Mouse (Mus musculus) CH12.LX (cell line): ENCODE measurements around the gene Pheta1. TPM values are rescaled to one million over a fixed set of nuclear protein-coding genes. Genes with fewer than 3 reads are reported as not detected.

ENCODE experiments used
- DNase-seq: peaks from one replicate; pipeline ENCODE4 v3.0.0-alpha.2; 2013; ENCODE audit errors: extremely low read depth
- H3K27ac ChIP-seq: 2 replicates; pipeline ENCODE4 v1.5.1; 2012; ENCODE audit warnings: low read depth, mild to moderate bottlenecking, control low read depth, moderate library complexity; ENCODE audit not compliant: insufficient read depth
- H3K27me3 ChIP-seq: replicated peaks from 2 replicates; pipeline ENCODE3; 2012; ENCODE audit warnings: inconsistent platforms
- H3K36me3 ChIP-seq, 2 experiments: replicated peaks in 1 of 2; 2 replicates each; pipeline versions ENCODE3 to v1.6.1; 2012; ENCODE audit warnings: inconsistent platforms in 1 of 2, low read length in 1 of 2, mild to moderate bottlenecking in 1 of 2, mixed read lengths in 1 of 2, moderate library complexity in 1 of 2; ENCODE audit not compliant: control insufficient read depth in 1 of 2, insufficient read depth in 1 of 2
- H3K4me1 ChIP-seq, 2 experiments: 2 replicates each; pipeline ENCODE4 v1.6.1; 2012; ENCODE audit warnings: inconsistent platforms in 1 of 2, moderate library complexity in 1 of 2; ENCODE audit not compliant: insufficient read depth in 2 of 2, control insufficient read depth in 1 of 2
- H3K4me2 ChIP-seq: 2 replicates; pipeline ENCODE4 v1.6.1; 2012; ENCODE audit warnings: low read depth, mild to moderate bottlenecking, control low read depth; ENCODE audit not compliant: poor library complexity, insufficient read depth, severe bottlenecking
- H3K4me3 ChIP-seq, 3 experiments: fragments of 150-350 bp in 1 of 3; sonication (generic) in 1 of 3; replicated peaks in 1 of 3; 2 replicates each; pipeline versions ENCODE3 to v1.5.1; 2011 to 2012; ENCODE audit warnings: low read depth in 2 of 3, low read length in 2 of 3, mild to moderate bottlenecking in 2 of 3, moderate library complexity in 2 of 3, control low read depth in 1 of 3, improper control_type of control experiment in 1 of 3, inconsistent platforms in 1 of 3, mixed read lengths in 1 of 3; ENCODE audit not compliant: poor library complexity in 1 of 3
- H3K79me2 ChIP-seq: replicated peaks from 2 replicates; pipeline ENCODE4 v1.6.1; 2012; ENCODE audit warnings: mild to moderate bottlenecking, moderate library complexity; ENCODE audit not compliant: control insufficient read depth, poor library complexity, insufficient read depth, severe bottlenecking; ENCODE audit errors: extremely low read depth
- H3K9ac ChIP-seq: 2 replicates; pipeline ENCODE4 v1.6.1; 2012; ENCODE audit warnings: low read depth, mild to moderate bottlenecking, control low read depth, moderate library complexity; ENCODE audit not compliant: insufficient read depth
- H3K9me3 ChIP-seq: replicated peaks from 2 replicates; pipeline ENCODE3; 2012; ENCODE audit warnings: low read length, inconsistent platforms, mixed read lengths
- BHLHE40 ChIP-seq: IDR thresholded peaks from 2 replicates; pipeline ENCODE4 v1.6.1; 2011; ENCODE audit warnings: mild to moderate bottlenecking, low read depth, low read length, improper control_type of control experiment
- CHD1 ChIP-seq: IDR thresholded peaks from 2 replicates; pipeline ENCODE4 v1.6.1; 2012; ENCODE audit warnings: low read depth, low read length, improper control_type of control experiment, inconsistent platforms
- CHD2 ChIP-seq: IDR thresholded peaks from 2 replicates; pipeline ENCODE4 v1.6.1; 2011; ENCODE audit warnings: low read length, improper control_type of control experiment
- CTCF ChIP-seq, 2 experiments: IDR thresholded peaks in 1 of 2; conservative IDR thresholded peaks in 1 of 2; 2 replicates each; pipeline ENCODE4 v1.5.1; 2011 to 2012; ENCODE audit warnings: low read depth in 2 of 2, low read length in 2 of 2, improper control_type of control experiment in 1 of 2, inconsistent platforms in 1 of 2, mild to moderate bottlenecking in 1 of 2, moderate library complexity in 1 of 2
- E2F4 ChIP-seq: IDR thresholded peaks from 2 replicates; pipeline ENCODE4 v1.6.1; 2011; ENCODE audit warnings: low read depth, low read length, improper control_type of control experiment; ENCODE audit not compliant: insufficient replicate concordance
- ELF1 ChIP-seq: IDR thresholded peaks from 2 replicates; pipeline ENCODE4 v1.6.1; 2014; ENCODE audit warnings: low read depth, mild to moderate bottlenecking, inconsistent platforms, low read length, improper control_type of control experiment
- EP300 ChIP-seq: IDR thresholded peaks from 2 replicates; pipeline ENCODE4 v1.6.1; 2011; ENCODE audit warnings: low read length, improper control_type of control experiment
- ETS1 ChIP-seq: conservative IDR thresholded peaks from 2 replicates; pipeline ENCODE4 v1.6.1; 2012; ENCODE audit warnings: low read depth, mild to moderate bottlenecking, inconsistent platforms, low read length, improper control_type of control experiment, moderate library complexity
- GABPA ChIP-seq: IDR thresholded peaks from 2 replicates; pipeline ENCODE4 v1.6.1; 2012; ENCODE audit warnings: low read depth, low read length, improper control_type of control experiment, inconsistent platforms; ENCODE audit not compliant: insufficient replicate concordance
- HCFC1 ChIP-seq: IDR thresholded peaks from 2 replicates; pipeline ENCODE4 v1.6.1; 2012; ENCODE audit warnings: low read depth, mild to moderate bottlenecking, inconsistent platforms, low read length, improper control_type of control experiment
- IRF4 ChIP-seq: IDR thresholded peaks from 2 replicates; pipeline ENCODE4 v1.6.1; 2014; ENCODE audit warnings: low read depth, mild to moderate bottlenecking, inconsistent platforms, low read length, improper control_type of control experiment
- JUN ChIP-seq: IDR thresholded peaks from 2 replicates; pipeline ENCODE4 v1.6.1; 2011; ENCODE audit warnings: low read depth, mild to moderate bottlenecking, low read length, improper control_type of control experiment, moderate library complexity; ENCODE audit not compliant: insufficient read depth
- JUND ChIP-seq: conservative IDR thresholded peaks from 2 replicates; pipeline ENCODE4 v1.6.1; 2011; ENCODE audit warnings: low read depth, low read length, improper control_type of control experiment
- KAT2A ChIP-seq: IDR thresholded peaks from 2 replicates; pipeline ENCODE4 v1.6.1; 2012; ENCODE audit warnings: low read length, improper control_type of control experiment, inconsistent platforms; ENCODE audit not compliant: insufficient replicate concordance
- MAFK ChIP-seq: IDR thresholded peaks from 2 replicates; pipeline ENCODE4 v1.6.1; 2011; ENCODE audit warnings: low read length, improper control_type of control experiment; ENCODE audit not compliant: insufficient replicate concordance
- MAX ChIP-seq: IDR thresholded peaks from 2 replicates; pipeline ENCODE4 v1.6.1; 2011; ENCODE audit warnings: low read length, improper control_type of control experiment
- MAZ ChIP-seq: IDR thresholded peaks from 2 replicates; pipeline ENCODE4 v1.6.1; 2012; ENCODE audit warnings: low read depth, mild to moderate bottlenecking, inconsistent platforms, low read length, improper control_type of control experiment, moderate library complexity
- MEF2A ChIP-seq: IDR thresholded peaks from 2 replicates; pipeline ENCODE4 v1.6.1; 2014; ENCODE audit warnings: low read depth, mild to moderate bottlenecking, inconsistent platforms, low read length, improper control_type of control experiment, borderline replicate concordance
- MXI1 ChIP-seq: IDR thresholded peaks from 2 replicates; pipeline ENCODE4 v1.6.1; 2011; ENCODE audit warnings: mild to moderate bottlenecking, low read depth, low read length, improper control_type of control experiment
- MYC ChIP-seq: IDR thresholded peaks from 2 replicates; pipeline ENCODE4 v1.6.1; 2011; ENCODE audit warnings: low read depth, mild to moderate bottlenecking, improper control_type of control experiment, low read length
- NELFE ChIP-seq: IDR thresholded peaks from 2 replicates; pipeline ENCODE4 v1.6.1; 2011; ENCODE audit warnings: low read depth, low read length, improper control_type of control experiment
- NRF1 ChIP-seq: IDR thresholded peaks from 2 replicates; pipeline ENCODE4 v1.6.1; 2014; ENCODE audit warnings: low read depth, mild to moderate bottlenecking, inconsistent platforms, low read length, improper control_type of control experiment, moderate library complexity
- PAX5 ChIP-seq: IDR thresholded peaks from 2 replicates; pipeline ENCODE4 v1.6.1; 2012; ENCODE audit warnings: low read length, inconsistent platforms, mixed read lengths
- POLR2A ChIP-seq: IDR thresholded peaks from 2 replicates; pipeline ENCODE4 v1.6.1; 2011; ENCODE audit warnings: low read depth, mild to moderate bottlenecking, improper control_type of control experiment, low read length
- POLR2AphosphoS2 ChIP-seq: IDR thresholded peaks from 2 replicates; pipeline ENCODE4 v1.6.1; 2011; ENCODE audit warnings: low read depth, low read length, improper control_type of control experiment
- RAD21 ChIP-seq: IDR thresholded peaks from 2 replicates; pipeline ENCODE4 v1.6.1; 2011; ENCODE audit warnings: low read depth, mild to moderate bottlenecking, low read length, improper control_type of control experiment, moderate library complexity
- RCOR1 ChIP-seq: conservative IDR thresholded peaks from 2 replicates; pipeline ENCODE4 v1.6.1; 2012; ENCODE audit warnings: low read depth, mild to moderate bottlenecking, inconsistent platforms, low read length, improper control_type of control experiment
- SIN3A ChIP-seq: IDR thresholded peaks from 2 replicates; pipeline ENCODE4 v1.6.1; 2012; ENCODE audit warnings: low read length, improper control_type of control experiment, inconsistent platforms
- SMC3 ChIP-seq: IDR thresholded peaks from 2 replicates; pipeline ENCODE4 v1.6.1; 2011; ENCODE audit warnings: low read depth, low read length, improper control_type of control experiment
- TBP ChIP-seq: conservative IDR thresholded peaks from 2 replicates; pipeline ENCODE4 v1.6.1; 2011; ENCODE audit warnings: low read depth, low read length, improper control_type of control experiment
- TCF12 ChIP-seq: IDR thresholded peaks from 2 replicates; pipeline ENCODE4 v1.6.1; 2014; ENCODE audit warnings: low read depth, mild to moderate bottlenecking, inconsistent platforms, low read length, improper control_type of control experiment
- UBTF ChIP-seq: IDR thresholded peaks from 2 replicates; pipeline ENCODE4 v1.6.1; 2012; ENCODE audit warnings: low read depth, mild to moderate bottlenecking, inconsistent platforms, low read length, improper control_type of control experiment, moderate library complexity
- USF1 ChIP-seq: IDR thresholded peaks from 2 replicates; pipeline ENCODE4 v1.6.1; 2014; ENCODE audit warnings: low read depth, mild to moderate bottlenecking, inconsistent platforms, low read length, improper control_type of control experiment
- USF2 ChIP-seq: conservative IDR thresholded peaks from 2 replicates; pipeline ENCODE4 v1.6.1; 2011; ENCODE audit warnings: low read depth, low read length, improper control_type of control experiment
- ZC3H11A ChIP-seq: IDR thresholded peaks from 2 replicates; pipeline ENCODE4 v1.6.1; 2012; ENCODE audit warnings: low read depth, mild to moderate bottlenecking, inconsistent platforms, low read length, improper control_type of control experiment
- ZKSCAN1 ChIP-seq: IDR thresholded peaks from 2 replicates; pipeline ENCODE4 v1.6.1; 2012; ENCODE audit warnings: low read depth, inconsistent platforms, low read length, improper control_type of control experiment, borderline replicate concordance
- ZMIZ1 ChIP-seq: IDR thresholded peaks from 2 replicates; pipeline ENCODE4 v1.6.1; 2012; ENCODE audit warnings: low read depth, mild to moderate bottlenecking, inconsistent platforms, low read length, improper control_type of control experiment
- ZNF384 ChIP-seq: IDR thresholded peaks from 2 replicates; pipeline ENCODE4 v1.6.1; 2012; ENCODE audit warnings: low read depth, low read length, improper control_type of control experiment, inconsistent platforms
- dilution Hi-C: fragments of 300-500 bp; cut with MboI; formaldehyde crosslinking; loops from 2 replicates; pipeline ENCODE4 v1.14.3; 2020; ENCODE audit warnings: low sequenced_read_pairs; ENCODE audit not compliant: extremely low pct_unique_long_range_greater_than_20kb, extremely low pct_ligation_motif_present
- in situ Hi-C: fragments of 300-500 bp; cut with MboI; formaldehyde crosslinking; loops from 3 replicates; pipeline ENCODE4 v1.14.3; 2019; ENCODE audit warnings: low sequenced_read_pairs, low pct_ligation_motif_present, low pct_unique_long_range_greater_than_20kb, mixed read lengths
- polyA plus RNA-seq: library from polyadenylated mRNA; unstranded; fragments of >175 nt; gene quantifications from 2 replicates; pipeline ENCODE4 v1.2.1, GENCODE M21; 2012; ENCODE audit warnings: low read depth; ENCODE audit not compliant: insufficient read length
- total RNA-seq, 2 experiments: library from RNA; depleted of rRNA; stranded (reverse); fragments of 300-350 nt in 1 of 2; fragments of >200 nt in 1 of 2; gene quantifications; 2 replicates each; pipeline ENCODE4 v1.2.3; 2012 to 2014

Gene Pheta1
- total and polyA plus RNA-seq, 3 experiments, result 1.4 to 4.5 (median 2.0) TPM

- Histone ChIP-seq H3K36me3 (peaks cover 16 to 17% of the 10 kb centered on the region in 2 experiments), H3K9me3 (peaks cover 3% of the 10 kb centered on the region), H3K4me3 (peak overlapping the region; percentile 71 to 87 (median 86)), H3K27me3 (no peaks in the 10 kb centered on the region), H3K27ac (peak overlapping the region; percentile 97), H3K9ac (peak overlapping the region; percentile 79), H3K4me1 (peaks cover 26 to 38% of the 10 kb centered on the region in 2 experiments), H3K79me2 (peaks cover 45% of the 10 kb centered on the region), H3K4me2 (peak overlapping the region; percentile 74)
- dilution Hi-C loops (no loop called here), in situ Hi-C loops (no loop called here)
- TF ChIP-seq SMC3 (no peak), SIN3A (peak; percentile 68; the same call in 1 of the 2 replicates), MEF2A (peak; percentile 34; the same call in 1 of the 2 replicates), POLR2AphosphoS2 (no peak), PAX5 (no peak), MAFK (no peak), HCFC1 (no peak; the same call in 1 of the 2 replicates), RAD21 (no peak), MXI1 (0 out of 2 replicates have a peak, but pooled peaks have one; percentile 29), MYC (no peak), ZNF384 (no peak), CHD2 (peak; percentile 46; the same call in 1 of the 2 replicates), GABPA (no peak), JUND (no peak), TCF12 (0 out of 2 replicates have a peak, but pooled peaks have one; percentile 61), ETS1 (peak; percentile 72; the same call in 1 of the 2 replicates), NRF1 (0 out of 2 replicates have a peak, but pooled peaks have one; percentile 14), E2F4 (no peak), CHD1 (peak; percentile 89), BHLHE40 (peak; percentile 72; the same call in 1 of the 2 replicates), USF2 (no peak), CTCF (conservative IDR thresholded peaks at IDR 0.05 in 1 of 2, IDR thresholded peaks at IDR 0.05 in 1 of 2; ENCODE audit: low read depth in 2 of 2, low read length in 2 of 2) (no peak), ELF1 (no peak; the same call in 1 of the 2 replicates), EP300 (peak; percentile 42; the same call in 1 of the 2 replicates), MAZ (peak; percentile 90), UBTF (peak; percentile 86; the same call in 1 of the 2 replicates), IRF4 (peak; percentile 88), TBP (no peak), USF1 (no peak), ZC3H11A (no peak), MAX (no peak), ZMIZ1 (no peak; the same call in 1 of the 2 replicates), ZKSCAN1 (no peak), NELFE (no peak), POLR2A (no peak), JUN (no peak), KAT2A (no peak), RCOR1 (no peak)
- DNase-seq, result peak; percentile 82
These were observed 12.7 kb upstream of the Pheta1 start for GRCm38 (mm10) chr5:121835949-121836691.
